Mouse (Mus musculus): Measurements from ENCODE around the gene Nkrf. TPM values are rescaled to one million over a fixed set of nuclear protein-coding genes. Genes with fewer than 3 reads are reported as not detected.

The Nkrf gene
- polyA plus RNA-seq, 1 experiment from 2014 or later: 19.1 TPM

DNA sequence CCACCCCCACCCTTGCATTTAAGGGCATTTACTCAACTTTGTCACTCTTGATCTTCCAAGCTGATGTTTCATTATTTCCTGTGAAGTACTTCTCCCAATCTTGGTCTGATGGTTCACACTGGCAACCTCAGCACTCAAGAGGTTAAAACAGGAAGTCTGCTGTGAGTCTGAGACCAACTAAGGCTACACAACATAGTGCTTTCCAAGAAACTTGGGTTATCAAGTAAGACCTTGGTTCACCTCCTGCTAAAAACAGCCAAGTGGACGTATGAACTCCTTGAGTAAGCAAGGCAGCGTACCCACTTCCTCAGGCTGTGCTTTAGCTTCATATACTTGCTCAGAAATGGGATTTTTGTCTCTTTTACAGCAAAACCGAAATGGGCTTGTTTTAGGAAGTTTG lies 32.3 kb downstream of the Nkrf start:
- ATAC-seq: no peak
- Histone ChIP-seq H3K27me3 (replicated peaks; ENCODE audit: control insufficient read depth, insufficient read depth, low read length) (no peaks in the 10 kb centered on the region), H3K4me1 (ENCODE audit: control insufficient read depth, insufficient read depth, low read depth, low read length) (peaks cover under 1% of the 10 kb centered on the region; the same call in 1 of the 2 replicates), H3K36me3 (ENCODE audit: control insufficient read depth, insufficient read depth, low read length) (no peaks in the 10 kb centered on the region), H3K9me3 (ENCODE audit: control insufficient read depth, low read length) (peaks cover 2% of the 10 kb centered on the region; the same call in 1 of the 2 replicates), H3K27ac (ENCODE audit: low read depth, low read length) (no peak overlapping the region), H3K4me3 (ENCODE audit: low read length) (no peak overlapping the region), H3K9ac (ENCODE audit: low read depth, low read length) (no peak overlapping the region), H3K4me2 (ENCODE audit: low read length) (no peak overlapping the region)
- WGBS: 80% methylated on average over 3 of the region's 3 CpGs

DNA sequence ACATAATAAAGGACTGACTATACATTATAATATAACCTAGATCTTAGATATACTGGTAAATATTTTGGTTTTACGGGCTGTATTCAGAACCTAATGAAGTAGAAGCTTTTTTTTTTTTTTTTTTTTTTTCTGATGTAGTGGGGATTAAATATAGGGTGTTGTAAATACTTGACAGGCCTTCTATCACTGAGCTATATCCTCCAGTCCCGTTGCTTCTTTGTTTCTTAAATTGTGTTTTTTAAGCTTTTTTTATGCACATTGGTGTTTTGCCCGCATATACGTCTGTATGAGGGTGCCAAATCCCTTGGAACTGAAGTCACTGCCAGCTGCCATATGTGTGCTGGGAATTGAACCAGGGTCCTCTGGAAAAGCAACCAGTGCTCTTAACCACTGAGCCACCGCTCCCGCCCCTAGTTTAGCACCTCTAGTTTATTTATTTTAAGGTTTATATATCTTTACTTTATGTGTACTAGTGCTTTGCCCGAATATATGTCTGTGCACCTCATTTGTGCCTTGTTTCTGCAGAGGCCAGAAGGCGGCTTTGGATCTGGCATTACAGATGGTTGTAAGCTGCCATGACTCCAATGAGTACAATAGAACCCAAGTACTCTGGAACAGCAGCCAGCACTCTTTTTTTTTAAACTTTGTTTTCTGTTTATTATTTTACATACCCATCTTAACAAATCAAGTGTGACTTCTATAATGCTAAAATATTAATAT lies 37.9 kb downstream of the Nkrf start:
- Histone ChIP-seq H3K9ac (ENCODE audit: low read depth, low read length) (no peak overlapping the region), H3K27ac (ENCODE audit: low read depth, low read length) (no peak overlapping the region), H3K4me1 (ENCODE audit: control insufficient read depth, insufficient read depth, low read depth, low read length) (peaks cover 4% of the 10 kb centered on the region; the same call in 1 of the 2 replicates), H3K9me3 (ENCODE audit: control insufficient read depth, low read length) (no peaks in the 10 kb centered on the region), H3K4me3 (ENCODE audit: low read length) (peak overlapping the region; percentile 46), H3K4me2 (ENCODE audit: low read length) (peak overlapping the region; percentile 34), H3K27me3 (replicated peaks; ENCODE audit: control insufficient read depth, insufficient read depth, low read length) (no peaks in the 10 kb centered on the region), H3K36me3 (ENCODE audit: control insufficient read depth, insufficient read depth, low read length) (no peaks in the 10 kb centered on the region)
- WGBS: 48% methylated on average over 8 of the region's 8 CpGs
- ATAC-seq: no peak

DNA sequence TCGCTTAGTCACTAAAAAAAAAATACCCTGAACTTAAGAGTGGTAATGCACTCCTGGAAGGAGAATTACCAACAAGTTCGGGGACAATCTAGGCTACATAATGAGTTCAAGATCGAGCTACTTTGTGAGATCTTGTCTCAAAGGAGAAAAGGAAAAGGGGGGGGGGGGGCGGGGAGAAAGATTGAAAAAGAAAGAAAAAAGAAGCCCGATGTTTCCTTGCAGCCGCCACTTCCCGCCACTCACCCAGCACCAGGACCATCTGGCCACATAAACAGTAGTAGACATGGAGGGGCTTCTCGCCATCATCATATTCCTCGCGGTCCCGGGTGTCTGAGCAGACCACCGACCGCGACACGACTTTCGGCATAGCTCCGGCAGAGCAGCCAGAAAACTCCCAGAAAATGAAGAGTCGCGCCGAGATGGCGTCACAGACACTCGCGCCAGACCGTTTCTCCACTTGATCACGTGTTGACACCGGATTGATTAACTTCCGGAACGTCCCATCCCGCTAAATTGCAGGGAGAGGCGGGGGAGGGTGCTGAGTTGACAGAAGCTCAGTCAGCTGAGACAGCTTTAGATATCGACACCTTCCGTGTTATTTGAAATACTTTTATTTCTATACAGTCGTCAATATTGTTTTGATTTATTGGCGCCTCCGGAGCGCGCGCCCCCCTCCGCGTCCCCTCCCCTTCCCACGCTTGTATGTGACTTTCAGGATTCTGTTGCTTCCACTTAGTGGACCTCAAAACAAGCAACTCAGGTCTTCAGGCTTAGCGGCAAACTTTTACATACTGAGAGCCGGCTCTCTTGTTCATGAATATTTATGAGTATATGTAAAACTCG lies 38.7 kb downstream of the Nkrf start:
- ATAC-seq: peak; percentile 95
- H3K4me3 ChIP-seq (ENCODE audit: low read length): peak overlapping the region; percentile 46
- peak overlapping the region; percentile 54 for H3K4me2 ChIP-seq (ENCODE audit: low read length)
- H3K27me3 ChIP-seq (replicated peaks; ENCODE audit: control insufficient read depth, insufficient read depth, low read length): no peaks in the 10 kb centered on the region
- H3K27ac ChIP-seq (ENCODE audit: low read depth, low read length): no peak overlapping the region
- H3K9ac ChIP-seq (ENCODE audit: low read depth, low read length): peak overlapping the region; percentile 55
- peaks cover 4% of the 10 kb centered on the region; the same call in 1 of the 2 replicates for H3K4me1 ChIP-seq (ENCODE audit: control insufficient read depth, insufficient read depth, low read depth, low read length)
- no peaks in the 10 kb centered on the region for H3K9me3 ChIP-seq (ENCODE audit: control insufficient read depth, low read length)
- H3K36me3 ChIP-seq (ENCODE audit: control insufficient read depth, insufficient read depth, low read length): no peaks in the 10 kb centered on the region
- 12% methylated on average over 43 of the region's 44 CpGs for WGBS

- no peaks in the 10 kb centered on the region for H3K4me1 ChIP-seq (ENCODE audit: control insufficient read depth, insufficient read depth, low read depth, low read length)
- no peak overlapping the region for H3K4me3 ChIP-seq (ENCODE audit: low read length)
- no peak for ATAC-seq
- H3K9ac ChIP-seq (ENCODE audit: low read depth, low read length): no peak overlapping the region
- WGBS: 91% methylated on average over 8 of the region's 8 CpGs
- no peaks in the 10 kb centered on the region for H3K27me3 ChIP-seq (replicated peaks; ENCODE audit: control insufficient read depth, insufficient read depth, low read length)
- no peaks in the 10 kb centered on the region for H3K36me3 ChIP-seq (ENCODE audit: control insufficient read depth, insufficient read depth, low read length)
- H3K4me2 ChIP-seq (ENCODE audit: low read length): no peak overlapping the region
- no peak overlapping the region for H3K27ac ChIP-seq (ENCODE audit: low read depth, low read length)
- no peaks in the 10 kb centered on the region for H3K9me3 ChIP-seq (ENCODE audit: control insufficient read depth, low read length)
Measured at GRCm38 (mm10) chrX:36852631-36853030, 50.1 kb downstream of the Nkrf start.

GRCm38 (mm10) chrX:36847152-36847551 lies 55.5 kb downstream of the Nkrf start:
- Histone ChIP-seq H3K9me3 (ENCODE audit: control insufficient read depth, low read length) (no peaks in the 10 kb centered on the region), H3K4me3 (ENCODE audit: low read length) (no peak overlapping the region), H3K27me3 (replicated peaks; ENCODE audit: control insufficient read depth, insufficient read depth, low read length) (no peaks in the 10 kb centered on the region), H3K4me1 (ENCODE audit: control insufficient read depth, insufficient read depth, low read depth, low read length) (no peaks in the 10 kb centered on the region), H3K27ac (ENCODE audit: low read depth, low read length) (no peak overlapping the region), H3K9ac (ENCODE audit: low read depth, low read length) (no peak overlapping the region), H3K4me2 (ENCODE audit: low read length) (no peak overlapping the region), H3K36me3 (ENCODE audit: control insufficient read depth, insufficient read depth, low read length) (no peaks in the 10 kb centered on the region)
- WGBS: 80% methylated on average over 1 of the region's 1 CpGs
- no peak for ATAC-seq

GRCm38 (mm10) chrX:36843346-36843990 lies 59.2 kb downstream of the Nkrf start:
- Histone ChIP-seq H3K9ac (ENCODE audit: low read depth, low read length) (no peak overlapping the region), H3K27me3 (replicated peaks; ENCODE audit: control insufficient read depth, insufficient read depth, low read length) (no peaks in the 10 kb centered on the region), H3K27ac (ENCODE audit: low read depth, low read length) (no peak overlapping the region), H3K9me3 (ENCODE audit: control insufficient read depth, low read length) (no peaks in the 10 kb centered on the region), H3K4me3 (ENCODE audit: low read length) (no peak overlapping the region), H3K36me3 (ENCODE audit: control insufficient read depth, insufficient read depth, low read length) (no peaks in the 10 kb centered on the region), H3K4me1 (ENCODE audit: control insufficient read depth, insufficient read depth, low read depth, low read length) (no peaks in the 10 kb centered on the region), H3K4me2 (ENCODE audit: low read length) (no peak overlapping the region)
- ATAC-seq: no peak
- 85% methylated on average over 4 of the region's 4 CpGs for WGBS

DNA sequence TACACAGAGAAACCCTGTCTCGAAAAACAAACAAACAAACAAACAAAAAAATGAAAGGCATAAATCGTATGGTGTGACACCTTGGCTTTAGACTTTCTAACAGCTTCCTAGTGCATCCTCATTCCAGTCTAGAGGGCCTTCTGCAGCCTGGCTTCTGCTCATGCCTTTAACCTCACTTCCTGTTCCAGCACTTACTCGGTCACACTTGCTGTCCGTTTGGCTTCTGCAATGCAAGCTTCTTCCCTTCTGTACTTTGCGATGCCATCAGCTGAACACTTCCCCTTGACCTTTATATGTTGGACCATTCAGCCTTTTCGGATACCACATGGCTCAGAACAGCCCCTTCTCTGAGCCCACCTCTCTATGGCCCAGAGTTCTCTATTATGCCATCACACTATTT lies 61.0 kb downstream of the Nkrf start:
- 89% methylated on average over 6 of the region's 6 CpGs for WGBS
- no peaks in the 10 kb centered on the region for H3K4me1 ChIP-seq (ENCODE audit: control insufficient read depth, insufficient read depth, low read depth, low read length)
- H3K9ac ChIP-seq (ENCODE audit: low read depth, low read length): no peak overlapping the region
- no peak overlapping the region for H3K4me3 ChIP-seq (ENCODE audit: low read length)
- H3K4me2 ChIP-seq (ENCODE audit: low read length): no peak overlapping the region
- ATAC-seq: no peak
- no peaks in the 10 kb centered on the region for H3K27me3 ChIP-seq (replicated peaks; ENCODE audit: control insufficient read depth, insufficient read depth, low read length)
- H3K9me3 ChIP-seq (ENCODE audit: control insufficient read depth, low read length): no peaks in the 10 kb centered on the region
- H3K27ac ChIP-seq (ENCODE audit: low read depth, low read length): no peak overlapping the region
- H3K36me3 ChIP-seq (ENCODE audit: control insufficient read depth, insufficient read depth, low read length): no peaks in the 10 kb centered on the region

DNA sequence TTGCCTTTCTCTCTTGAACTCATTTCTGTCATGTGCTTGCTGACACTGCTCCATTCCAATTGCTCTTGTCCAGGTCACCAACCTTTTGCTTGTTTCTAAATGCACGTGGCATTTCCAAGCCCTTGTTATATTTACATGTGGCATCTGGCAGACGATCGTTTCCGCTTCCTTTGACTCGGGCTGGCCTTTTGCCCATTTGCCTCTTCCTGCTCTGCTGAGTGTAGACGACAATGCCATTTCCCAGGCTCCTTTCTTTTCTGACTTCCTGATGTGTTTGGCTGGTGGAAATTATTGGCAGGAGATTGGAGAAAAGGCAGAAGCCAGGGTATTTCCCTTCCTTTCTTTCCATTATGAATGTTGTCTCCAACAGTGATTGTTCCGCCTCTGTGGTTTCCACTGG lies 63.3 kb downstream of the Nkrf start:
- no peaks in the 10 kb centered on the region for H3K4me1 ChIP-seq (ENCODE audit: control insufficient read depth, insufficient read depth, low read depth, low read length)
- no peaks in the 10 kb centered on the region for H3K9me3 ChIP-seq (ENCODE audit: control insufficient read depth, low read length)
- no peak overlapping the region for H3K4me3 ChIP-seq (ENCODE audit: low read length)
- no peak overlapping the region for H3K4me2 ChIP-seq (ENCODE audit: low read length)
- no peak overlapping the region for H3K9ac ChIP-seq (ENCODE audit: low read depth, low read length)
- 62% methylated on average over 7 of the region's 7 CpGs for WGBS
- no peak overlapping the region for H3K27ac ChIP-seq (ENCODE audit: low read depth, low read length)
- no peaks in the 10 kb centered on the region for H3K36me3 ChIP-seq (ENCODE audit: control insufficient read depth, insufficient read depth, low read length)
- no peak for ATAC-seq
- no peaks in the 10 kb centered on the region for H3K27me3 ChIP-seq (replicated peaks; ENCODE audit: control insufficient read depth, insufficient read depth, low read length)
